Mouse (Mus musculus) ES-CJ7 (cell line): ENCODE data around the gene Fads1.

Experiments used
- DNase-seq: peaks from one replicate; pipeline ENCODE4 v3.0.0; 2011; ENCODE audit warnings: low read depth, low spot score

Gene Fads1

DNA sequence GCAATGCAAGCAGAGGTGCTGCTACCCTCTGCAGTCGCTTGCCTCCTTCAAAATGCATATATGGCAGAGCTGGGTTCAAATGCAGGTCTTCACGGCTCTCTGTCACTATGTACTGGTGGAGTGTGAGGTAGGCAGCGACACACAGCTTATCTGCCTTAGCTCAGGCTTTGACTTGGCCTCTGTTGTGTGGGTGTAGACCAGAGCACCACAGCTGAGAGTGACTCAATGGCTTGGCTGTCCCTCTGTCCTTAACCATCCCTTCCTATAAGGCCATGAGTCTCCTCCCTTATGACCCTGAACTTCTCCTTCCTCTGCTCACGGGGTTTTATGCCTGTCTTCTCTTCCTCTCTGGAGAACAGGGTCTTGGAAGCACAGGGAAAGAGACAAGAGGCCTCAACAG lies 28.2 kb downstream of the Fads1 start:
- DNase-seq = no peak

DNA sequence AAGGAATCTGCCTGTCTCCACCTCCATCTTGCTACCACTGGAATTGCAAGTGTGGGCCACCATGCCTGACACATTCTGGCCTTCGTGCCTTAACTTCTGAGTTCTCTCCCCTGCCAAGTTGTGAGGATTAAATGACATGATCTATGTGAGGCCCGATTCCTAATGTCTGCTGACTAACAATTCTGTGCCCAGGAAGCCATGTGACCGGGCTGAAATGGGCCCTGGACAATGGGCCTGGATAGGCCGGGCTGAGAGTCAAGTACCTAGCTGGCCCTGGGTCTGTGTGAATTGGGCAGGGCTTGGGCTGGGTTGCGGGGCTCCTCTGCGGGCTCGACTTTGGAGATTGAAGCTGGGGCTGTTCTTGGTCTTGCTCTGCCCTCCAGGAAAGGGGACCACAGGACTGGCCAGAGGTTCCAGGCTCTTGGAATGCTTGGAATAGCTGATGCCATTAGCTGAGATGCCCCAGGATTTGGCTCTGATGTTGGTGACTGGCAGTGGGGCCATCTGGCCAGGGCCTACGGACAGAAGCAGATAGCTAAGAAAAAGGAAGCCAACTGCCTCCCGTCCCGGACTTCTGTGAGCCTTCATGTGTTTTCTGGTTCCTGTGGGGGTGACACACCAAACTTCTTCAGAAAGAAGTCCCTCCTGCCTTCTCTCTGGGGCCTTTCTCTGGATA lies 31.2 kb downstream of the Fads1 start:
- no peak for DNase-seq

DNA sequence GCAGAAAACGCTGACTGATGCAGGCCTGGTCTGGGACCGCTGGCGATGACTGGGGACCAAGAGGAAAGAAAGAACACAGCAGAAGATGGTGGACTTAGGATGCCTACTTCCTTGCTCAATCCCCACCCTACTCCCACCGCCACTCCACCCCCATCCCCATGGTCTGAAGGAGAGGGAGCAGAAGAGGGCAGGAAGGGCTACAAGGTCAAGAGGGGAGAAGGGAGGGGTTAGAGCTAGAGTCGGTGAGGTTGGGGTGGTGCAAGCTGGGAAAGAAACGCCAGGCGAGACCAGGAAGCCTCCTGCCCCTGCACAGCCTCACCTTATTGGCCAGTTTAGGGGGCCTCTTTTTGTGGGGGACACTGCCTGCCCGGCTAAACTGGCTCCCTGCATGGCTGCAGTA lies 33.4 kb downstream of the Fads1 start:
- peak; percentile 66 for DNase-seq

DNA sequence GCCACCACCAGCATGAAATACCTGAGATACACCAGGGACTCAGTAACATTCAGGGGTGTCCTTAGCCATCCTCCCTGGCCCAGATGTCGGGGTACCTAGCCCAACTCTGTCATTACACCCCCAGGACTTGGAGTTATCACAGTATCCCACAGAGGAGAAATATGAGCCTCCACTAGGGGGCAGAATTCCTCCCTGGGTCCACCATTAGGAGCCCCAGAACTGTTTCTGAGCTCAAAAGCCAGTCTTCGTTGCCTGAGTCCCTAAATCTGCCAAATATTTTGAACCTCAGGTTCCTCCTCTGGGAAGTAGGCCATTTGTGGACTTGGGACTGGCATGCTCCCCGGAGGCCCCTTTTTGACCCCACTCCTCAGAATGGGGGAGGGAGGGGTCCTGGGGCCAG lies 36.4 kb downstream of the Fads1 start:
- peak; percentile 73 for DNase-seq

DNA sequence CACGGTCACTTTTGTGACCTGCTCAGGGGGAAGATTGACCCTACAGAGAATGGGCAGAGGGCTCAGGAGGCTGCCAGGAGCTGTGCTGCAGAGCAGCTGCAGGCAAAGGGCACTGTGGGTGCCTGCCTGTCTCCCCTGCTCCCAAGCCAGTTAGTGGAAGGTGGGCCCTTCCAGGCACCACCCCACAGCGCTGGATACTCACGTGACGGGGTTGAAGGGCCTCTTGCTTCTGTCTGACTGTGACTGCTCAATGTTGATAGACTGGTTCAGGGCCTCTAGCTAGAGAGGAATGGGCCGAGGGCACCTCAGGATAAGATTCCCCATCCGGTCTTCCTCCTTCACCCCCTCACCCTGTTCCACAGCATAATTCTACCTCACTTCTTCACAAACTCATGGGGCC lies 36.9 kb downstream of the Fads1 start:
- DNase-seq = no peak

DNA sequence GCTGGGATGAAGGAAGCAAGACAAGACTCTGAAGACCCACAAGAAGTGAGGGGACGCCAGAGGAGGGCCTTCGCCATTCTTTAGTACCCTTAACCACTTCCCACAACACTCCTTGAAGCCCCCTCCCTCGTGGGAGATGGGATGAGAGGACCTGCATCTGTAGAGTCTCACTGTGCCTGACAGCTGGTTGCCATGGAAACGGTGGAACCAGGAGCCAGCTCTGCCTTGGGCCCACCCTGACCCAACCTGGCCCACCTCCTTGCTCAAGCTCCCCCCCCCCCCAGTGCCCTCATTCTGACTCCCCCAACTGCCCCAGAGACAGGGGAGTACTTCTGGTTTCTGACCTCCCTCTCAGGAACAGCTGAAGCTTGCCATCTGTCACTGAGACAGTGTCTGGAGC lies 38.9 kb downstream of the Fads1 start:
- DNase-seq = no peak

DNA sequence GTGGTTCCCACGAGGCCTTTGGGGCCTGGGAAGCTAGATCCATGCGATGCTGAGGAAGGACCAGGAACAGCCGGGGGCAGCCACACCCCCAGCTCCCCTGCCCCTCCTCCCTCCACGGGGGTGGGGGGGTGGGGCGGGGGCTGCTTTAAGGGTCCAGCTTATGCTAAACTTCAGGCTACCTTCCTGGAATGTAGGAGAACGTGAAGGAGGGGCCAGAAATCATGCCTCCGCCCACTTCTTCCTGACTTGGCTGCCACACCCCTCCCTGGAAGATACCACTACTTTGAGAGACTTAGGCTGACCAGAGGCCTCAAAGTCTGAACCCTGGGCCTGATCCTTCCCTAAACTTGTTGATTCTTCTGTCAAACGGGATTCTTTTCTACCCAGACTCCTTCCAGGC lies 40.0 kb downstream of the Fads1 start:
- peak; percentile 86 for DNase-seq

DNA sequence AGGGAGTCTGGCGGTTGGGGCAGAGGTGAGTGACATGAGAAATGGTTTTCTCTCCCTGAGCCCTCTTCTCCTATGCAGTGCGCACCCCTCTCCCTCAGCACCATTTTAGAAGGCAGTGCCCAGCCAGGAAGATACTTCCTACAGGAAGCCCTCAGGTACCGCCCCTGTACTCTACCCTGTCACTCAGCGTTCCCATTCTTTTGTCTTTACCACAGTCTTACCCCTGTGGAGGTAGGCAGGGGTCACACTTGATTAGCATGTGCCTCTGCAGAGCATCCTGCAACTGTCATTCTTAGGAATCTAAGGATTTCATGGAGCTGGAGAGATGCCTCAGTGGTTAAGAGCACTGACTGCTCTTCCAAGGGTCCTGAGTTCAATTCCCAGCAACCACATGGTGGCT lies 40.9 kb downstream of the Fads1 start:
- peak; percentile 63 for DNase-seq

DNA sequence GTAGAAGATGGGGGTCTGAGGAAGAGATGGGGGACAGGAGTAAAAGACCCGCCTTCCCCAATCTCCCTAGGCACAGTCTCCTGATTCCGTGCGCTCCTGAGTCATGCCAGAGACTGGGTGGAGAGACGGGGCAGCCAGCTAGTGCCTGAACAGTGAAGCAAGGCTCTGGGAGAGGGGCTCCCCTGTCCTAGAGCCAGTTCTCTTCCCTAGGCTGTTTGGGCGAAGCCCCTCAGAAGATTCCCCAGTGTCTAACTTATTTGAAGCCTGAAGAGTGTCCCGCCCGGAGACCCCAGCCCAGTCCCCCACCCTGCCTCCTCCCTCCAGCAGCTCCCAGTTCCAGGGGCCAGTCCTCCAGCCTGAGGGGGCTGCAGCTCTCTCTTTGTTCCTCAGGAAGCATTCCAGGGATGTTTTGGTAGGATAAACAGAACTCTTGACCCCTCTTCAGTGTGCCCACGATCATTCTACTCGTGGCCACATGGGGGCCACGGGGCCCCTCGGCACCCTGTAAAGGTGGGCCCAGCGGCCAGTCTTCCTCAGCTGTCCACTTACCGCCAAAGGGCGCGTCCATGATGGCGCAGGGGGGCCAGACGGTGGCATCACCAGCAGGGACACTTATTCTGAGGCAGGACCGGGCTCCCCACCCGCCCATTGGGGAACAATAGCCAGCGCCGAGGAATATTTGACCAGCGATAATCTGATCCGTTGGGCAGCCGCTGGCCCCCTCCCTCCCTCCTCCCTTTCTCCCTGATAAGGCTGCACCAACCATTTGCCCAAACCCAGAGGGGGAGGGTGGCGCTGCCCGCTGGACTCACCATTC lies 42.2 kb downstream of the Fads1 start:
- DNase-seq = no peak

DNA sequence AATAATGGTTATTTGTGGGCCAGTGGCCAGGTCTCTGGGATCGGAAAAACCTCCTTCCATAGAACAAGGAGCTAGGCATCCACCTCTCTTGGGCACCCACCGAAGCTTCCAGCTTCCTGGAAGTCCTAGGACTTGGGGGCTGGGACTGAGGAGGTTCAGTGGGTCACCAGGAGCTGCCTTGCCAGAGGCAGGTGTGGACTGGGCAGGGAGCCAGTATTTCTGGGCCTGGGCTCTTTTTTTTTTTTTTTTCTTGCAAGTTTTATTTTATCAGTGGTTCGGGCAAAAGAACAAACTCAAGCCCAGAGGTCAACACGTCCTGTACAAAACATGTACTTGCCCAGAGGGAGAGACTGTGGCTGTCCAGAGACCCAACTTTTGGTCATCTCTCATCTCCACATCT lies 43.1 kb downstream of the Fads1 start:
- no peak for DNase-seq

DNA sequence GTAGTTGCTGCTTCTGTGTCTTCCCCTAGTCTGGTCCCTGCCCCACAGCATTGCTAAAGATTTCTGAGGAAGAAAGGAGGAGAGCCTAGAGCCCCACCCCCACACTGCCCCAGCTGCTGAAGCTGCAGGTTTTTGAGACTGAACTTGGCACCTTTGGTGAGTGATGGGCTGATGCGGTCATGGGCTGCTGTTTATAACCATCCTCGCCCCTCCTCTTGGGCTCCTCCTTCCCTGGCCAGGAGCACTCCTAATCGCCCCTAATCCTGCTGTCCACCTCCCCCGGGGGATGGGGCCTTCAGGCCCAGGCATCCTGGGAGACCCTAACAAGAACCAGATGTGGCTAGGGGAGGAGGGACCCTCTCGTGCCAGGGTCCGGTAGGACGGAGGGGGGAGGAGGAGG lies 48.3 kb downstream of the Fads1 start:
- peak; percentile 49 for DNase-seq

DNA sequence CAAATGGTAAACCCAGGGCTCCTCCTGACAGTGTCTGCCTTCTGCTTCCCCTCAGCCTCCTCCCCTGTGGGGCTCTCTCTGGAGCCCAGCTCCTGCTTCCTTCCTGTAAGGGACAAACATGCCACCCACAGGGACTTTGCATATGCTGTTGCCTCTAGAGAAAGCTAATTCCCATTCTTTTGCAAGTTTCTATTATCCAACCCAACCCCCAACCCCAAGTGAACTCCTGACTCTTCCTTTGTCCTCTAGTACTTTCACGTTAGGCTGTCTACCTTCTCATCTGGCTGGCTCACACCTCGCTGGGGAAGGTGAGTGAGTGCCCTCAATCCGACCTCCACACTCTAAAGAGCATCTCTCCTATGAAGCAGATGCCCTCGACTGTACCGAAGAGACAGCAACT lies 49.2 kb downstream of the Fads1 start:
- DNase-seq = peak; percentile 96

DNA sequence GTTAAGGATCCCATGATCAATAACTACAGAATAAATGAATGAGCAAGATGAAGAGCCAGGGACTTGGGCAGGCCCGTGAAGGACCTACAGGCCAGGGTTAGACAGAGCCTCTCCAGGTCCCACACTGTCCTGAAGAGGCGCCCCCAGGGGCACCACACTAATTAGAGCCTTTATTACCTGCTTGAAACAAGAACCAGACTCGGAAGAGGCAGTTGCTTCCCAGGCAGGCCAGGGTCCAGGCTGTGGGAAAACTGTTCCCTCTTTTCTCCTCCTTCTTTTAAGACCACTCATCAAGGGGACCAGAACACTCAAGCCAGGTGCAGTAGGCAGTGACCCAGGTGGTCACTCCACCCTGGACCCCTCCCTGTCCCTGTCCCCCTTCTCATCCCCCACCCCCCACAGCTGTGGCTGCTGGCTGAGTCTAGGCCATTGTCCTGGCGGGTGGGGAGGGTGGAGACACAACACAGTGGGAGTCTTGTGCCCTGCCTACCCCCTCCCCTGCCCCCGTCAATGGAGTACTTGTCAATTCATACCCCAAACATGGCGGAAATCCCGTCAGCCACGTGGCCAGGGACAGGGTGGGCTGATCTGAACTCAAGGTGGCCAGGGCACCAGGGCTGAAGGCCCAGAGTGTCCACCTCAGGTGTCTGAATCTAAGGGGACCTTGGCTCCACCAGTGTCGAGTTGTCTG lies 49.8 kb downstream of the Fads1 start:
- DNase-seq = peak; percentile 63

DNA sequence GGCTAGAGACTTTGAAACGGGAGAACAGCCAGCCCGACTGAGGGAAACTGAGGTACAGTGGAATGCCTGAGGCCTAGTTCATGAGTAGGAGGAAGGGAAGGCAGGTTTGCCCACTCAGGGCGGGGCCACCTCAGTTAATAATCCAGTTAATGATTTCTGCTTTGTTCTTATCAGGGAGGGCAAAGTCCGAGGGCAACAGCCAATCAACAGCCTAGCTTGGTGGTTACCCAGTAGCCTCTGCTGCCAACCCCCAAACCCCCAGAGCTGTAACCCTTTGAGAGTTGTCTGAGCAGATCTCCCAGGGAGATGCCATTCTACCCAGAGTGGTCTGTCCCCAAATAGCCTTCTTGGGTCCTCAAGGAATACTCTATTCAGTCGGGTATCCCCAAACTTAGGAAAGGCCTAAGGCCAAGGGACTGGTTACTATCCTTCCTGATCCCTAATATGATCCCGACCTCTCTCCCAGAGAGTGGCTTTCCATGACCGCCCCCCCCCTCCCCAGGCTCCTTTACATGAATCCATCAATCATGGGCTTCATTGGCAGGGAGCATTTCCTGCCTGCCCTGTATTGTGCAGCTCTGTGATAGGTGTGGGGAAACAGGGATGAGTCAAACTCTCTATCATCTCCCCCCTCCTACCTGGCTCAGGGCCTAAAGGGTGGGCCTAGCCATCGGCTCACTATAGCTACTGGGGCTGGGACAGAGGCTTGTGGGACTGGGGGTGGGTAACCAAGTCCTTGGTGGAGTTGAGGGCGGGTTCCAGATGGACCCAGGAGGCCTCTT lies 53.3 kb downstream of the Fads1 start:
- DNase-seq = no peak

DNA sequence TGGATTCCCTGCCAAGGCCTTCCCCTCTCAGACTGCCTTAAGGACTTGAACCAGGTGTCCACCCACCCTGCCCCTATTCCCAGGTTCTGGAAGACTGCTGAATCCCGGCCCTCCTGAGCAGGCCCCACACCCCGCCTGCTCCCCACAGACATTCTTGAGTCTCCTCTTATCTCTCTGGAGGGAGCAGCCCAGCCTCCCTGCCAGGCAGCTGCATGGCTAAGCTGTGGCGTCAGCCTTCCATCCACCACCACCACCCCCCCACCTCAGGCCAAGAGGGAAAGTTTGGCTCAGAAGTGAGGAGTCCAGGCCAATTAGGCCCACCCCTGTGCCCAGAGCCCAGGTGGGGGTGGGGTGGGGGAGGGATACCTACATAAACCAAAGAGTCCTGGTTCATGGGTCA lies 55.8 kb downstream of the Fads1 start:
- DNase-seq = no peak

DNA sequence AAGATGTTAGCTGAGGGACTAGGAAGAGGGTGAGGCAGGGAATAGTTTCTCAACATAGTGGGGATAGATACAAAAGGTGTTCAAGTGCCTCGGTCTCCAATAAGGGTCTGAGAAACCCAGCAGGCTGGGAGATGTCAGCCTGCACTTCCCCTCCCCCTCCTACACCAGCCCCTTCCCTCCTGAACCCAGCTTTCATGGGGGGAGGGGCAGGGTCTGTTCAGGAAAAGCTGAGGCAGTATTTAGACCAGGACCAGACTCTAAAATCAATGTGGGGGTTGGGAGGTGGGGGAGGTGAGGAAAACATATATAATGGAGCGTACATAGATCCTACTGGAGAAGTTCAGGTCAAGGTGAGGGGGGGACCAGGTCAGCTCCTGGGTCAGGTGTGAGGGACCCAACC lies 56.7 kb downstream of the Fads1 start:
- DNase-seq = peak; percentile 68

DNA sequence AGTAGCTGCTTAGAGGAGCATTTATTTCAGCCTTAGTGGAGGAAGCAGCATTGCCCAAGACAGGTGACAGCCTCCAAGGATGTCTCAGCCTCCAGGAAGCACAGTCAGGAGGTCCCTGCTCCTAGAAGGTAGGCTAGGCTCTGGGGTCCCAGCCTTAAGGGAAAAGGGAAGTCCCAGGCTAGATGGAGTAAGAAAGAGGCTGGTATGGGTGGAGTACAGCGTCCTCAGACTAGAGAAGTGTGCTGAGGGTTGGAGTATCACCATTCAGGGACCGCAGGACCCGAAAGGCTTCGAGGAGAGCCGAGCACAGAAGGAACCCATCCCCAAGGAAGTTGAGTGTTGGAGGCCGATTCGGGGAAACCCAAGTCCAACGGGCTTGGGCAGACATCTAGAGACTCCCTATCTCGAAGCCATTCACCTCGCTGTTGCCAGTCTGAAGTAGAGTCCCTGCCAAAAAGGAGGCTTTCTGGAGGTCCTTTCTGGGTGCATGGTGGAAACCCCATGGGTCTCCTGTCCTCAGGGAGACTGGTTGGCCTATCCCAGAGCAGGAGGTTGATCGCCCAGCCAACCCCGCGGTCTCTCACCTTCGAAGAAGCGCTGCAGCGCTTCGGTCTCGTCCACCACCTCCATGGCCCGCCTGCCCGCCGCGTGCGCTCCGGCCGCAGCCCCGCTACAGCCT lies 57.4 kb downstream of the Fads1 start:
- no peak for DNase-seq

DNA sequence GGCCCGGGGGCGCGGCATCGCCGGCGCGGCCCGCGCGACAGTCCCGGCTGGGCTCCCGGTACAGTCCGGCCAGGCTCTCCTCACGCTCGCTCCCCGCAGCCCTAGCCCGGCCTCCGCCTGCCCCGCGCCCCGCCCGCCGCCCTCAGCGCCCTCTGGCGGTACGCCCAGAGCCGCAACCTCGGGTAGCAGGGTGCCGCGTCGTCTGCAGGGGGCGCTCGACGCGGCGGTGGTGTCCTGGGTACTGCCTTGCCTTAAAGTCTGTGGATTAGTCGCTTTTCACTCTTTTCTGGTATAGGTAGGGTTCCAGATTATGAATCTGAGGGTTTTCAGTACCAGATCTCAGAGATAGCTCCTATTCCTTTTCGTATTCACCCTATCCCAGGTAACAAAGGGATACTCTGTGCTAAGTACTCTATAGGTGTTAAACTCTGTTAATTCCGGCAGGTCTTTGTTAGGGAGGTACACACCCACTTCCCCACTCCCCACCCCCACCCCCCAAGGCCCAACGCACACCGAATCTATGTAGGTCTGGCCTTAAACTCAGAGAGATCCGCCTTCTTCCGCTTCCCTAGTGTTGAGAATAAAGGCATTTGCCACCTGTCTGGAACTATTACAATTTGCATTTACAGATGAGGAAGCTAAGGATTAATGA lies 58.1 kb downstream of the Fads1 start, which contains the start of gene Myrf:
Myrf (minus strand) TSS at position 95 of the 652 bp plus-strand sequence.
- peak; percentile 80 for DNase-seq

DNA sequence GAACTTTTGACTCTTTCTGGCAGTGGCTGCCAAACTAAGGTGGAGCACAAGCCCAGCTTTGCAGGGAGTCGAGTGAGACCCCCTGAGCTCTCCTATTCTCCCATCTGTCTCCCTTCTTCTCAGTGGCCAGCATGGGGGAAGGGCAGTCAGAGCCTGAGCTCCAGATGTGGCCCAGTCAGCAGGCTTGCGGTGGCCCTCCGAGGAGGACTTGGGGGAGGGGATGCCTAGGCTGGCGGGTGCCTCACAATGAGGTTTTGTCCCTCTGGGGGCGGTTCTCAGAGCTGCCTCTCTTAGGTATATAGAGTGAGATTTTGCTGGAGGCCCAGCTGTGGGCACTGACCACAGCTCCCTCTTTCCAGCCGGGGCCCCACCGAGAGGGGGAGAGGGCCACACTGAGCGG lies 60.2 kb downstream of the Fads1 start:
- DNase-seq = no peak

DNA sequence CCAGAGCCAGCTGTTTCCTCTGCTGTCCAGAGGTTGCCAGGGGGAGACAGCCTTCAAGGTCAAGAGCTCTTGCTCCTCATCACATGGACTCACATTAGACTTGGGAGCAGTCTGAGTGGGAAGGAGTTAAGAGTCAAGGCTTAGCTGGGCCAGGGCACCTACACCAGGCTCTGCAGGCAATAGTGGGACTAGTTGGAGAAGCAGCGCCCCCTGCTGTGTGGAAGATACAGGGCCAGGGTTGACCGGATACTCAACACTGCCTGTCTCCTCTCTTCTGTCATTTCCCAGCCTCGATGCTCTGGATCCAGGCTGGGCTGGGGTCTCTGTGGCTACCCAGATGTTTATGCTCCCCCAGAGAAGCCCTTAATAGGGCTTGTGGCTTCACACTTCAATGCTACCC lies 61.5 kb downstream of the Fads1 start:
- DNase-seq = peak; percentile 79
